Mouse (Mus musculus): ENCODE data around the gene Foxc1. TPM values are rescaled to one million over a fixed set of nuclear protein-coding genes. Genes with fewer than 3 reads are reported as not detected.

Gene Foxc1
- polyA plus RNA-seq, 1 experiment from 2014 or later: 1.4 TPM

- H3K27ac ChIP-seq (replicated peaks): no peak overlapping the region
- peaks cover 75% of the 10 kb centered on the region for H3K27me3 ChIP-seq (replicated peaks)
- H3K9me3 ChIP-seq: no peaks in the 10 kb centered on the region
- H3K4me2 ChIP-seq: no peak overlapping the region
- no peak overlapping the region for H3K9ac ChIP-seq
- H3K4me3 ChIP-seq: no peak overlapping the region
- no peaks in the 10 kb centered on the region for H3K36me3 ChIP-seq
- ATAC-seq (ENCODE audit: extremely low read depth, insufficient number of reproducible peaks, low FRiP score, low TSS enrichment): no peak
- peaks cover 58% of the 10 kb centered on the region for H3K4me1 ChIP-seq
- WGBS: 39% methylated on average over 7 of the region's 7 CpGs
Observed at GRCm38 (mm10) chr13:31818337-31818736, 11.9 kb downstream of the Foxc1 start.

- 43% methylated on average over 14 of the region's 14 CpGs for WGBS
- peaks cover 73% of the 10 kb centered on the region for H3K27me3 ChIP-seq (replicated peaks)
- H3K4me2 ChIP-seq: peak overlapping the region; percentile 76
- ATAC-seq (ENCODE audit: extremely low read depth, insufficient number of reproducible peaks, low FRiP score, low TSS enrichment): no peak
- H3K36me3 ChIP-seq: no peaks in the 10 kb centered on the region
- H3K27ac ChIP-seq (replicated peaks): peak overlapping the region; percentile 40; the same call in 1 of the 2 replicates
- H3K4me1 ChIP-seq: peaks cover 56% of the 10 kb centered on the region
- no peaks in the 10 kb centered on the region for H3K9me3 ChIP-seq
- H3K9ac ChIP-seq: 0 out of 2 replicates have a peak overlapping the region, but pooled peaks have one; percentile 15
- H3K4me3 ChIP-seq: peak overlapping the region; percentile 9; the same call in 1 of the 2 replicates
Observed at GRCm38 (mm10) chr13:31819664-31820405, 13.4 kb downstream of the Foxc1 start.

- Histone ChIP-seq H3K9me3 (no peaks in the 10 kb centered on the region), H3K36me3 (no peaks in the 10 kb centered on the region), H3K27ac (replicated peaks) (peak overlapping the region; percentile 86), H3K4me1 (peaks cover 48% of the 10 kb centered on the region), H3K27me3 (replicated peaks) (peaks cover 73% of the 10 kb centered on the region), H3K9ac (peak overlapping the region; percentile 79), H3K4me2 (peak overlapping the region; percentile 76), H3K4me3 (peak overlapping the region; percentile 49)
- 2% methylated on average over 16 of the region's 16 CpGs for WGBS
- 0 out of 2 replicates have a peak, but pooled peaks have one; percentile 37 for ATAC-seq (ENCODE audit: extremely low read depth, insufficient number of reproducible peaks, low FRiP score, low TSS enrichment)
Observed at GRCm38 (mm10) chr13:31820587-31821017, 14.2 kb downstream of the Foxc1 start.

GRCm38 (mm10) chr13:31821050-31821449 is 14.6 kb downstream of the Foxc1 start:
- Histone ChIP-seq H3K27me3 (replicated peaks) (peaks cover 72% of the 10 kb centered on the region), H3K9ac (peak overlapping the region; percentile 79), H3K4me2 (peak overlapping the region; percentile 76), H3K4me3 (peak overlapping the region; percentile 49), H3K36me3 (no peaks in the 10 kb centered on the region), H3K27ac (replicated peaks) (peak overlapping the region; percentile 86), H3K9me3 (no peaks in the 10 kb centered on the region), H3K4me1 (peaks cover 43% of the 10 kb centered on the region)
- ATAC-seq (ENCODE audit: extremely low read depth, insufficient number of reproducible peaks, low FRiP score, low TSS enrichment): no peak
- 6% methylated on average over 6 of the region's 6 CpGs for WGBS

- no peak for ATAC-seq (ENCODE audit: extremely low read depth, insufficient number of reproducible peaks, low FRiP score, low TSS enrichment)
- Histone ChIP-seq H3K9me3 (no peaks in the 10 kb centered on the region), H3K27ac (replicated peaks) (no peak overlapping the region), H3K4me3 (no peak overlapping the region), H3K9ac (no peak overlapping the region), H3K36me3 (no peaks in the 10 kb centered on the region), H3K27me3 (replicated peaks) (peaks cover 59% of the 10 kb centered on the region), H3K4me1 (peaks cover 50% of the 10 kb centered on the region), H3K4me2 (no peak overlapping the region)
- WGBS: 54% methylated on average over 5 of the region's 5 CpGs
Observed at GRCm38 (mm10) chr13:31823316-31823715, 16.9 kb downstream of the Foxc1 start.

GRCm38 (mm10) chr13:31825180-31825579 is 18.7 kb downstream of the Foxc1 start:
- Histone ChIP-seq H3K4me1 (peaks cover 53% of the 10 kb centered on the region), H3K4me2 (no peak overlapping the region), H3K9me3 (no peaks in the 10 kb centered on the region), H3K4me3 (no peak overlapping the region), H3K27ac (replicated peaks) (no peak overlapping the region), H3K36me3 (no peaks in the 10 kb centered on the region), H3K9ac (no peak overlapping the region), H3K27me3 (replicated peaks) (peaks cover 62% of the 10 kb centered on the region)
- ATAC-seq (ENCODE audit: extremely low read depth, insufficient number of reproducible peaks, low FRiP score, low TSS enrichment): no peak
- 81% methylated on average over 1 of the region's 1 CpGs for WGBS

- no peak overlapping the region for H3K27ac ChIP-seq (replicated peaks)
- no peaks in the 10 kb centered on the region for H3K36me3 ChIP-seq
- ATAC-seq (ENCODE audit: extremely low read depth, insufficient number of reproducible peaks, low FRiP score, low TSS enrichment): no peak
- H3K4me1 ChIP-seq: peaks cover 44% of the 10 kb centered on the region
- 36% methylated on average over 5 of the region's 5 CpGs for WGBS
- no peak overlapping the region for H3K4me2 ChIP-seq
- H3K4me3 ChIP-seq: no peak overlapping the region
- peaks cover 74% of the 10 kb centered on the region for H3K27me3 ChIP-seq (replicated peaks)
- H3K9ac ChIP-seq: no peak overlapping the region
- H3K9me3 ChIP-seq: no peaks in the 10 kb centered on the region
Observed at GRCm38 (mm10) chr13:31827160-31827559, 20.7 kb downstream of the Foxc1 start.

GRCm38 (mm10) chr13:31827820-31828332 is 21.4 kb downstream of the Foxc1 start:
- Histone ChIP-seq H3K4me3 (no peak overlapping the region), H3K27me3 (replicated peaks) (peaks cover 68% of the 10 kb centered on the region), H3K27ac (replicated peaks) (no peak overlapping the region), H3K9me3 (no peaks in the 10 kb centered on the region), H3K9ac (no peak overlapping the region), H3K36me3 (no peaks in the 10 kb centered on the region), H3K4me2 (no peak overlapping the region), H3K4me1 (peaks cover 38% of the 10 kb centered on the region)
- no peak for ATAC-seq (ENCODE audit: extremely low read depth, insufficient number of reproducible peaks, low FRiP score, low TSS enrichment)
- WGBS: 27% methylated on average over 3 of the region's 3 CpGs

GRCm38 (mm10) chr13:31828446-31828845 is 22.0 kb downstream of the Foxc1 start:
- H3K9me3 ChIP-seq: no peaks in the 10 kb centered on the region
- H3K9ac ChIP-seq: no peak overlapping the region
- peaks cover 35% of the 10 kb centered on the region for H3K4me1 ChIP-seq
- no peak overlapping the region for H3K4me3 ChIP-seq
- no peak overlapping the region for H3K27ac ChIP-seq (replicated peaks)
- H3K4me2 ChIP-seq: no peak overlapping the region
- no peaks in the 10 kb centered on the region for H3K36me3 ChIP-seq
- no peak for ATAC-seq (ENCODE audit: extremely low read depth, insufficient number of reproducible peaks, low FRiP score, low TSS enrichment)
- 73% methylated on average over 4 of the region's 4 CpGs for WGBS
- H3K27me3 ChIP-seq (replicated peaks): peaks cover 69% of the 10 kb centered on the region

GRCm38 (mm10) chr13:31830332-31830731 is 23.9 kb downstream of the Foxc1 start:
- WGBS: 38% methylated on average over 9 of the region's 9 CpGs
- Histone ChIP-seq H3K36me3 (no peaks in the 10 kb centered on the region), H3K4me3 (no peak overlapping the region), H3K27ac (replicated peaks) (peak overlapping the region; percentile 34; the same call in 1 of the 2 replicates), H3K9me3 (no peaks in the 10 kb centered on the region), H3K9ac (no peak overlapping the region), H3K4me1 (peaks cover 29% of the 10 kb centered on the region), H3K27me3 (replicated peaks) (peaks cover 60% of the 10 kb centered on the region), H3K4me2 (no peak overlapping the region)
- no peak; the same call in 1 of the 2 replicates for ATAC-seq (ENCODE audit: extremely low read depth, insufficient number of reproducible peaks, low FRiP score, low TSS enrichment)

GRCm38 (mm10) chr13:31835802-31836201 is 29.4 kb downstream of the Foxc1 start:
- H3K27me3 ChIP-seq (replicated peaks): peaks cover 30% of the 10 kb centered on the region; the same call in 1 of the 2 replicates
- H3K9me3 ChIP-seq: no peaks in the 10 kb centered on the region
- no peak for ATAC-seq (ENCODE audit: extremely low read depth, insufficient number of reproducible peaks, low FRiP score, low TSS enrichment)
- WGBS: 76% methylated on average over 4 of the region's 4 CpGs
- H3K4me3 ChIP-seq: no peak overlapping the region
- no peak overlapping the region for H3K4me2 ChIP-seq
- H3K9ac ChIP-seq: no peak overlapping the region
- H3K27ac ChIP-seq (replicated peaks): no peak overlapping the region
- peaks cover 3% of the 10 kb centered on the region; the same call in 1 of the 2 replicates for H3K4me1 ChIP-seq
- H3K36me3 ChIP-seq: no peaks in the 10 kb centered on the region

Measured in heart, embryonic 13.5 days (tissue).